Mouse (Mus musculus) lung, postnatal 0 days (tissue): ENCODE data around the gene Tnrc18. TPM values are rescaled to one million over a fixed set of nuclear protein-coding genes. Genes with fewer than 3 reads are reported as not detected.

Source experiments
- ATAC-seq: fragments of 200-750 bp; cut with Nextera tagmentation; 2 replicates; pipeline ENCODE4 v1.8.0; 2017; ENCODE audit warnings: moderate library complexity
- DNase-seq: peaks from one replicate; pipeline ENCODE4 v3.0.0-alpha.2; 2016; ENCODE audit warnings: low spot score
- H3K27ac ChIP-seq: fragments of 300-500 bp; sonication (generic); 2 replicates; pipeline ENCODE4 v1.5.1; 2014; ENCODE audit warnings: antibody characterized with exemption, mild to moderate bottlenecking, low read length, mixed read lengths
- H3K27me3 ChIP-seq: fragments of 300-500 bp; sonication (generic); replicated peaks from 2 replicates; pipeline ENCODE4 v1.6.1; 2014; ENCODE audit warnings: low read length, mixed read lengths; ENCODE audit not compliant: insufficient read depth
- H3K36me3 ChIP-seq: fragments of 300-500 bp; sonication (generic); 2 replicates; pipeline ENCODE4 v1.6.1; 2014; ENCODE audit warnings: low read length, mixed read lengths; ENCODE audit not compliant: insufficient read depth
- H3K4me1 ChIP-seq: fragments of 300-500 bp; sonication (generic); 2 replicates; pipeline ENCODE4 v1.6.1; 2014; ENCODE audit warnings: antibody characterized with exemption, low read depth, low read length, mixed read lengths; ENCODE audit not compliant: insufficient read depth
- H3K4me2 ChIP-seq: fragments of 300-500 bp; sonication (generic); replicated peaks from 2 replicates; pipeline ENCODE4 v1.6.1; 2014; ENCODE audit warnings: low read depth, mild to moderate bottlenecking, low read length, moderate library complexity, mixed read lengths
- H3K4me3 ChIP-seq: fragments of 300-500 bp; sonication (generic); 2 replicates; pipeline ENCODE4 v1.5.1; 2014; ENCODE audit warnings: low read depth, low read length
- H3K9ac ChIP-seq: fragments of 300-500 bp; sonication (generic); replicated peaks from 2 replicates; pipeline ENCODE4 v1.6.1; 2014; ENCODE audit warnings: low read depth, mild to moderate bottlenecking
- H3K9me3 ChIP-seq: fragments of 300-500 bp; sonication (generic); 2 replicates; pipeline ENCODE4 v1.6.1; 2016; ENCODE audit warnings: low read length, mixed read lengths
- CTCF ChIP-seq: IDR thresholded peaks from 2 replicates; pipeline ENCODE4 v1.5.1; 2016; ENCODE audit warnings: antibody characterized with exemption, mild to moderate bottlenecking
- EP300 ChIP-seq: IDR thresholded peaks from 2 replicates; pipeline ENCODE4 v1.6.1; 2016; ENCODE audit warnings: antibody characterized with exemption, mild to moderate bottlenecking, control low read depth
- WGBS: fragments of 180-500 bp; shearing (Covaris S2); extraction: QIAGEN DNeasy Blood & Tissue Kit; methylation state at CpG from one replicate; pipeline ENCODE4 v1.1.7; 2014; 5-methylcytosine and 5-hydroxymethylcytosine counted together
- polyA plus RNA-seq: library from polyadenylated mRNA; unstranded; fragments of >200 nt; fragmentation: Nextera tagmentation; extraction: Ambion mirVana; gene quantifications from 2 replicates; pipeline ENCODE4 v1.2.1, GENCODE M21; 2015

Tnrc18 gene
- polyA plus RNA-seq, 1 experiment from 2014 or later = 16.6 TPM

DNA sequence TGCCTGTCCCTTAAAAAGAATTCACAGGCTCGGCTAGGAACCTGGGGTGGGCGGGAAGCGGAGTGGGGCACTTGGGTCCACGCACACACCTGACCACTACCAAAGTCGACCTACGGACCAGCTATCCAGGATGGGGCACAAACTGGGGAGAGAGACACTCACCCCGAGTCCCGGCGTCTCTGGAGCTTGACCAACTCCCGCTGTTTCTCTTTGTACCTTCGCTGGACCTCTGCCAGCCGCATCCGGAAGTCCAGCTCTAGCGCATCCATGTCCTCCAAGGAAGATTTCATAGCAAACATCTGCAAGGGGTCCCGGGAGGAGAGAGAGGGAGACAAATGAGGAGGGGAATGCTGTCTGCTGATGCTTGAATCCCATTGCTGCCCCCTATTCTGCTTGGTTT is 52.6 kb downstream of the Tnrc18 start:
- TF ChIP-seq CTCF (no peak), EP300 (no peak)
- Histone ChIP-seq H3K27ac (no peak overlapping the region), H3K36me3 (peaks cover 50% of the 10 kb centered on the region), H3K27me3 (no peaks in the 10 kb centered on the region), H3K4me1 (no peaks in the 10 kb centered on the region), H3K4me2 (no peak overlapping the region), H3K9me3 (no peaks in the 10 kb centered on the region), H3K4me3 (no peak overlapping the region), H3K9ac (no peak overlapping the region)
- ATAC-seq = no peak
- WGBS = 81% methylated on average over 15 of the region's 15 CpGs
- DNase-seq = no peak

DNA sequence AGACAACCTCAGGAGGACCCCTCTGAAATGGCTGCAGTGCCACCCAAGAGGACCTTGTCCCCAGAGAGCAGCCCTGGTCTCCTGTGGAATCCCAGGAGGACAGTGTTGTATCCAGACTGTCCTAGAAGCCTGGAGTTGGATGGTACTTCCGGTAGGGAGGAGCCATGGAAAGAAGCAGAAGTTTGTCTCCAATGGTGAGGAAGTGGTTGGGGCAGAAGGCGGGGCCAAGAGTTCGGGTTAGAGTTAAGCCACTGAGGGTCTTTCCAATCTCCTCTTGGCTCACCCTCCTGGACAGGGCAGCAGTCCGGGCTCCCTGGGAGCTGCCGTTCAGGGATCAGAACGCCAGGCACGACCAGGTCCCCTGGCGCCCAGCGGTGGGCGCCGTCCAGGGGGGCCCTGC is 53.2 kb downstream of the Tnrc18 start:
- H3K36me3 ChIP-seq = peaks cover 56% of the 10 kb centered on the region
- no peak overlapping the region for H3K4me2 ChIP-seq
- no peaks in the 10 kb centered on the region for H3K4me1 ChIP-seq
- H3K9ac ChIP-seq = no peak overlapping the region
- 71% methylated on average over 11 of the region's 11 CpGs for WGBS
- no peak for TF ChIP-seq CTCF
- TF ChIP-seq EP300 = no peak
- no peak for DNase-seq
- H3K27ac ChIP-seq = no peak overlapping the region
- no peaks in the 10 kb centered on the region for H3K27me3 ChIP-seq
- H3K4me3 ChIP-seq = no peak overlapping the region
- H3K9me3 ChIP-seq = no peaks in the 10 kb centered on the region
- no peak for ATAC-seq

DNA sequence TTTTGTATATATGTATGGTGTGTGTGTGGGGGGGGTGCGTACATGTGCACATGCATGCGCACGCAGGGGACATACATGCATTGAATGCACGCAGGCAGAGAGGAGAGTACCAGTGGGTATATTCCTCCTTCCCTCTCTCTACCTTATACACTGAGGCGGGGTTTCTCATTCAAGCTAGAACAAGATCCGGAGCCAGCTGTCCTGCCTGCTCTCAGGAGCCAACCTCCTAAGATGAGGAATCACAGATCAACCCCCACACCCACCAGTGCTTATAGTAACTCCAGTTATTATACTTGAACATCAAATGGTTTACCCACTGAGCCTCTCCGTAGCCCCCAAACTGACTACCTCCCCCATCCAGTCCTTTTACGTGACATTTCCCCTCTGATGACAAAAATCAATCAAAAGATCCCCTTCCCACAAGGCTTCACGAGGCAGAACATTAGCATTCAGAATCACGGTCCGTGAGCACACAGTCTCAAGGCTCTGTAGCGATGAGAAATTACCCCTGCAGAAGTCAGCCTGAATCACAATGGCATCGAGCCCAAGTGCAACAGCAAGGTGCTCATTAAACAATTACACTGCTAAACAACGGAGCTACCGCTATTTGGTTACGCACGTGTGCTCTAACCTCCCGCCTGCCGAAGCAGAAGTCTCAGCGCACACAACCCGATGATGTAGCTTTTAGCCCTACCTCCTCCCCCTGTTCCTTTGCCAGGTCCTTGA is 55.2 kb downstream of the Tnrc18 start:
- 94% methylated on average over 21 of the region's 21 CpGs for WGBS
- no peak overlapping the region for H3K27ac ChIP-seq
- DNase-seq = no peak
- no peak for ATAC-seq
- no peak overlapping the region for H3K4me2 ChIP-seq
- H3K36me3 ChIP-seq = peaks cover 68% of the 10 kb centered on the region
- no peak for TF ChIP-seq CTCF
- no peak for TF ChIP-seq EP300
- no peak overlapping the region for H3K9ac ChIP-seq
- no peaks in the 10 kb centered on the region for H3K4me1 ChIP-seq
- no peaks in the 10 kb centered on the region for H3K27me3 ChIP-seq
- no peak overlapping the region for H3K4me3 ChIP-seq
- H3K9me3 ChIP-seq = no peaks in the 10 kb centered on the region

DNA sequence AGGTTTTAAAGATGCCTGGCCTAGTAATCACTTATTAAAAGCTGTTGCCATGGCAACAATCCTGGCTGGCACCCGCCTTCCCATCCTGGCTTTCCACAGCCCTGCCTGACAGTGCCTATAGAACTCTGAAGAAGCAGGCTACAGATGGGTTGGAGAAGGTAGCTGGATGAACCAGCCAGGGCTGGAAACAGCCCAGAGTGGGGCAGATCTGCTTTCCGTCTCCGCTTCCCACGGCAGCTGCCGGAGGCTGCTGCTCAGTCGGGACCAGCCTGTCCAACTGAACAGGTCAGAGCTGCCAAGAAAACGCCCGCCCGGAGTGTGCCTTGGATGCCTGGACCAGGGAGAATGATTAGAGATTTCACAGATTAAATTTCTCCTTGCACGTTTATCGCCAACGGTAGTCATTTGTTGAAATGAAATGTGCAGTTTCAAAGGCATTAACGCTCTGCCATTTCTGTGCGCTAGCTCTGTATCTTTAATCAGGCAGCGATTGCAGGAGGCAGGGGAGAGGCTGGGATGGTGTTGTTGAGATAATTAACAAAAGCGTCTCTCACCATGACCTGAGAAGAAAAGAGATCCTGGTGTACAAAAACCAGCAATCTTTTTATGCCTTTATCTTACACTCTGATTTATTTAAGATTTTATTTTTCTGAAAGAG is 56.0 kb downstream of the Tnrc18 start:
- Histone ChIP-seq H3K9ac (no peak overlapping the region), H3K4me2 (no peak overlapping the region), H3K27ac (no peak overlapping the region), H3K9me3 (no peaks in the 10 kb centered on the region), H3K36me3 (peaks cover 75% of the 10 kb centered on the region), H3K4me3 (no peak overlapping the region), H3K4me1 (no peaks in the 10 kb centered on the region), H3K27me3 (no peaks in the 10 kb centered on the region)
- DNase-seq (no peak), ATAC-seq (no peak)
- 92% methylated on average over 16 of the region's 16 CpGs for WGBS
- no peak for TF ChIP-seq CTCF
- no peak for TF ChIP-seq EP300

DNA sequence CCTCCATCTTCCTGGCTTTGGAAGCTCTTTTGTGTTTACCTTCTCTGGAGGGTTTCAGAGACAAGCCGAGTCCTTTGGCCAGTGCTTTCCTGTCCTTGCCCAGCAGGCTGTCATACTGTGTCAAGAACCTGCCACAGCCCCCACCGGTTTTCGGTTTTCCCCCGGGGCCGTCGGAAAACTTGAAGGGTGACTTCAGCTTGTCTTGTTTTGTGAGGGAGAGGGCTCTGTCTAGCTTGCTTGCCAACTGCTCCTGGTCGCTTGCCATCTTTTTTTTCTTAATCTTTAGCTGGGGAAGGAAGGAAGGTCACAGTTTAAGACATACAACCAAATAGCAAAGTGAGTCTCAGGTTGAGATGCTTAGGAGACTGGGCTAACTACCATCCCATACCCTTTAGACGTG is 57.7 kb downstream of the Tnrc18 start:
- WGBS = 82% methylated on average over 8 of the region's 8 CpGs
- Histone ChIP-seq H3K9me3 (no peaks in the 10 kb centered on the region), H3K9ac (no peak overlapping the region), H3K27ac (no peak overlapping the region), H3K27me3 (no peaks in the 10 kb centered on the region), H3K4me3 (no peak overlapping the region), H3K36me3 (peaks cover 73% of the 10 kb centered on the region), H3K4me2 (no peak overlapping the region), H3K4me1 (no peaks in the 10 kb centered on the region)
- TF ChIP-seq CTCF (no peak), EP300 (no peak)
- ATAC-seq (no peak), DNase-seq (no peak)

DNA sequence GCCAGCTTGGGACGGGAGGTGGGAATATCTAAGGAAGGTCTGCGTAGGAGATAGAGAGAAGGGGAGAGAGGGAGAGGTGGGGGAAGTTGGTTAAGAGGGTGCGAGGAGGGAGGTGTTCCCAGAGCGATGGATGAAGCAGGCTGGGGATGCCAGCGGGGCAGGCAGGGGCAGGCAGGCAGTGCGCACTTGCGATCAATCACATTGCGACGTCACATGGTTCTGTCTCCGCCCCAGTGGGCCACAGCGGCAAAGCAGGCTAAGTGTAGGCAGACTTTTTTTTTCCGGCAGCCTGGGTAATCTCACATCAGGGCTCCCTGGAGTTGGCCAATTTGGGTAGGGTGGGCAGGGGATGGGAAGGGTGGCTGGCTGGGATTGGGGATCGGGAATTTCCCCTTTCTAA is 65.2 kb downstream of the Tnrc18 start:
- H3K4me3 ChIP-seq = no peak overlapping the region
- WGBS = 72% methylated on average over 13 of the region's 13 CpGs
- no peak for ATAC-seq

More for the DNA sequence above, 65.2 kb downstream of the Tnrc18 start:
- H3K36me3 ChIP-seq = peaks cover 58% of the 10 kb centered on the region
- H3K4me2 ChIP-seq = no peak overlapping the region
- no peak for DNase-seq
- H3K27me3 ChIP-seq = no peaks in the 10 kb centered on the region
- no peak overlapping the region for H3K27ac ChIP-seq
- no peaks in the 10 kb centered on the region for H3K9me3 ChIP-seq
- TF ChIP-seq EP300 (no peak), CTCF (no peak)
- H3K4me1 ChIP-seq = no peaks in the 10 kb centered on the region
- no peak overlapping the region for H3K9ac ChIP-seq
